Mouse (Mus musculus): ENCODE data around the gene Kat6b.
"Not testable (repeated sequence)": the region's sequence is repeated elsewhere in the genome, so short reads cannot be mapped to it uniquely, and the experiment has no call there.

Gene Kat6b

DNA sequence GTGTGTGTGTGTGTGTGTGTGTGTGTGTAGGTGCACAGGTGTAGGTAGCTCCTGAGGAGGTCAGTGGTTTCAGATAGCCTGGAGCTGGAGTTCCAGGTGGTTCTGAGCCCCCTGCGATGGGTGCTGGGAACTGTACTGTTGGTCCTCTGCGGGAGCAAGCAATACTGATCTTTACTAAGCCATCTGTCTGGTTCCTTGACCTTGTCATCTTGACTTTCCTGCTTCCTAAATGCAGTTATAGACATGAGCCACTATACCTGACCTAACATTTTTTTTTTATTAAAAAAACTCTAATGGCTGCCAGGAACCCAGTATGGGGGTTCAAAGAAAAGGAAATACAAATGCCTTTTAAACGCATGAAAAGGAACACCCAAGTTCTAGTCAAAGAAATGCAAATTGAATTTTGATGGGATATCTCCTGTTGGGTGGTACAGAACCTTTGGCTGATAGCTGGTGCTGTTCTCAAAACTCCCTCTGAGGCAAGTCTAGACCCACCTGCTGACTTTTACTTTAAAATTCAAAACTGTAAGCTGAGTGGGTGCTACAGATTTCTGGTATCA, 4.8 kb downstream of the Kat6b start:
- DNase-seq, result no peak

GRCm38 (mm10) chr14:21487135-21487534, 5.9 kb downstream of the Kat6b start:
- DNase-seq, result not testable (repeated sequence)

DNA sequence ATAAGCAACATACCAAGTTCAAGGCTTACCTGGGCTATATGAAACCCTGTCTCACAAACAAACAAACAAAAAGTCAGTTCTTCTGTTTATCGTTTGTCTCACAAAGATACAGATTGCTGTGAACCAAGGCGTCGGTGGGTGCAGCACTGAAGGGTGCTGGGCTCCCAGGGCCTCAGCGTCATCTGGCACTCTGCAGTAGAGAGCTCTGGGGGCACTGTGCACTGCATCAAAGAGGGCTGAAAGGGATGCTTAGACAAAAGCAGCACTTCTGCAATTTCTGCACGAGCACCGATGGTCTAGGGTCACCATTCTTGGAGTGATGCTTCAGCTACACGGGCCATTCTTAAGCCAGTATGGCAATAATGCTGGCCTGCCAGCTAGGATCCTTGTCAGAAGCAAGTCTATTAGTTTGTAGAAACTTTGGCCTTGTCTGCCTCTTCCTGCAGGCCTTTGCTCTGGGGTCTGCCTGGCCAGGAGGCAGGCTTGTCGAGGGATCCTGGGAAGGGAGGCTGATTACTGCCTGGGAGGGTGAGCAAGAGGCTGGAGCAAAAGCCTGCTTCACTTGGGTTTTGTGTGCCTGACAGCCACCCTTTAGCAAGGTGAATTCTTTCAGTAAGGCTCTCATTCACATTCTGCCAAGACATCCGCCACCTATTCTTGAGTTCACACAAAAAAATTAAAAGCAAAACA, 7.3 kb downstream of the Kat6b start:
- DNase-seq, result not testable (repeated sequence)

DNA sequence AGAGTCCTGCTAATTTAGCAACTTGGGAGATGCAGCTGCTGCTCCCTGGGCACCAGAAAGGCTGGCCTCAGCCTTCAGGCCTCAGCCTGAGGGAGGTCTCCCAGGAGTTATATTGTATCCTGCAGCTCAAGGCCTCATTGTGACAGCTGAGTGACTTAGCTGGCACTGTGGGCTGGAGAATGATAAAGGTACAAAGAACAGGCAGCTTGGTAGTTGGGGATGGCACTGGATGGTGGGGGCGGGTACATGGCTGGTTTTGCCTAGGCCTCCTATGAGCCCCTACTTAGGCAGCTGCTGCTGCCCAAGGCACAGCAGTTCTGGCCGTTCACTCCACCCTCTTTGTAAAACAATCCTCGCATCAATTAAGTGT, 7.9 kb downstream of the Kat6b start:
- DNase-seq, result no peak

- DNase-seq, result no peak
Observed at GRCm38 (mm10) chr14:21490141-21490540, 8.9 kb downstream of the Kat6b start.

- peak; percentile 26 for DNase-seq
Observed at GRCm38 (mm10) chr14:21498361-21498996, 17.2 kb downstream of the Kat6b start.

DNA sequence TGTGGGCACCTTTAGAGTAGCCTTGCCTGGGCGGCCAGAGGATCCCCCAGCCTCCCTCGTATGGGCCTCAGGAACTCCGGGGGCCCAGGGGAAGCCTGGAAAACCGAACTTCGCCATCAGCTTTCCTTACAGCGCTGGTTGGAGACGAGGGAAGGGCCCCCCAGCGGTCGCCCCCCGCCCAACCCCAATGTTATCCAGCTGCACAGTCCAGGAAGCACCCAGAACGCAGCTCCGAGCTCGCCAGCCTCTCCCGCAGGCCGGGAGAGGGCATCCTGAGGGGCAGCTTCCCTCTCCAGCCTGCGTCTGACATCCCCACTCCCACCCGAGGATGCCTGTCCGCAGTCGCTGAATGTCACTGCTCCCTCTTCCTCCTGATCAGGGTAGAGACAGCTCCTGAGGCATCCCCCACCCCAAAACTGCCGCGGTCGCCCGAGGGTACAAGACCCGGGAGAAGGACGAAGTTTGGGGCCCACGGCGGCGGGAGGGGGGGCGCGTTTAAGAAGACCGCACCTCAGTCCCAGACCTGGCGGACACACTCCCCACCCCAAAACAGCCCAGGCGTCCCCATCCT, 17.9 kb downstream of the Kat6b start:
- DNase-seq, result peak; percentile 65

- no peak for DNase-seq
Observed at GRCm38 (mm10) chr14:21499631-21500153, 18.5 kb downstream of the Kat6b start.

GRCm38 (mm10) chr14:21500154-21501047, 19.2 kb downstream of the Kat6b start:
- peak; percentile 100 for DNase-seq

DNA sequence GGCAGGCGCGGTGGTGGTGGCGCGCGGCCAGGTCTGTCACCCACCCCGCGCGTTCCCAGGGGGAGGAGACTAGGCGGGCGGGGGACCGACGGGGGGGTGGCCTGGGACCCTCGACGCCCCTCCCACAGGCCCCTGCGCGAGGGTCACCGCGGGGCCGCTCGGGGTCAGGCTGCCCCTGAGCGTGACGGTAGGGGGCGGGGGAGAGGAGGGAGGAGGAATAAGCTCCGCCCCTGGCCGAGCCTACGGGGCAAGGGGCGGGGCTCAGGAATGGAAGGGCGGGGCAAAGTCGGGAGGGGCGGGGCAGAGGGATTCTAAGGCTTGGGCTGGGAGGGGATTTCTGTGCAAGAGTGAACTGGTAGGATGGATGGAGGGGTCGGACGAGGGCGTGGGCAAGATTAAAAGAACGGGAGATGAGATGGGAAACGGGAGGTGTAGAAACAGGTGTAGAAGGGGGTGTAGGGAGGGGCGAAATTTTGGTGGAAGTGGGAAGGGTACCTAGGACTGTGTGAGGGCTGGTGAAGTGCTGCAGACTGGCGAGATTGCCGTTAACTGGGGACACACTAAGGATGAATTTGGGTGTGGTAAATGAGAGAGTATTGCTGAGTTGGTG, 19.9 kb downstream of the Kat6b start:
- no peak for DNase-seq

DNA sequence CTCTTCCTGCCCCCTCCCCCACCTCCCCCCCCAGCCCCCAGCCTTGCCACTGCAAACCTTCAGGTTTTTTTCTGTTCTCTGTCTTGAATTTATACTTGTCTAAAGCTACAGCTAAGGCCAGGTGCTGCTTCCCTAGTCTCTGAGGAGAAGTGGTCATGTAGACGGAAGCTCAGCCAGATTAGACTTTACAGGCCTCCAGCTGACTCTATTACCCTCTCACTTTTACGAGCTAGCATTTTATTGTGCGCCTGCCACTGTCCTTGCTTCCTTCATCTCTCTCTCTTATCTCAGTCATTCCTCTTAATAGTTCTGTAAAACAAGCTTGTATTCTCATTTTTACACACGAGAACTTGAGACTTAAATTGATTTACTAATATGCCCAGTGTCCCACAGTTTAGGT, 23.8 kb downstream of the Kat6b start:
- no peak for DNase-seq

DNA sequence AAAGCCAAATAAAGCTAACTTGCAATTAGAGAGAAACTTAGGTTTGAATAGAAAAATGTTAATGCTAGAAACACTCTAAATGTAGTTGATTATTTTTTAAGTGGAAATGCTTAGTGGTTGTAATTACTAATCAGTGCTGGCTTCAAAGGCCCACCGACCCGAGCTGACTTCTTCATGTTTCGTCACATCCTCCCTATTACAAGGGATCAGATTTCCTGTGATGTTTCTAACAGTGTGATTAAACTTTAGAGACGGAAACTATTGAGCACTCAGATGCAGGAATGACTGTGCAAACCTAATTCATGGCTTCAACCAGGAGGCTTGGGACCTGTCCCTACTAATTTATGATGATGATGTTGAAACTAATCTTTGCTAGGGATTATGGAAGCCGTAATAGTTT, 25.8 kb downstream of the Kat6b start:
- no peak for DNase-seq

DNA sequence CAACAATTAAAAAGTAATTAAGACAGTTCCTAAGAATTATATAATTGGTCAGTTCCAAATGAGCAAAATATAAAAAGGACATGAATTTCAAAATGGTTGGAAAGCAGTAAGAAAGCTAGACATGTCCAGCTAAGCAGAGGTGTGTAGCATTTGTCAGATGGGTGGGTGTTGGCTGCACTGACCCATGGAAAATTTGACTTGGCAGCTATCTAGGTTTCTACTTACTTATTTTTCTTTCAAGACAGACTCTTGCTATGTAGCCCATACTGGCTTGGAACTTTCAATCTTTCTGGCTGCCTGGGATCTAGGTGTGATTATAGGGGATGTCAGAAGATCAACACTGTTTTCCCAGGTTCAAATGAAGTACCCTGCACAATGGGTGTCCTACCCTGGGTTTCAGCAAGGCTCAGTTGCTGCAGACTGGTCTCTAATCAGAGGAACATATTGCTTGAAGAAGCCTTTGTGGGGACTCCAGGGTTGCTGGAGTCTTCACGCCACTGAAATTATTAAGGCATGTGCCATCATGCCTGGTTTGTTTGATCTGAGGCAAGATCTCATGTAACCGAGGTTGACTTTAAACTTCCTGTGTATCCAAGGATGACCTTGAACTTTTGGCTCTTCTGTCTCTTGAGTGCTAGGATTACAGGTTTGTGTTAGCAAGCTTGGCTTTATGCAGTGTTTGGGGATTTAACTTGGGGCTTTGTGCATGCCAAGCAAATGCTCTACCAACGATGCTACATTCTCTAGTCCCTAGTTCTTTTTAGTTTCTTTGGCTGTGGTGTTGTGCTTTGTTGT, 28.1 kb downstream of the Kat6b start:
- no peak for DNase-seq

DNA sequence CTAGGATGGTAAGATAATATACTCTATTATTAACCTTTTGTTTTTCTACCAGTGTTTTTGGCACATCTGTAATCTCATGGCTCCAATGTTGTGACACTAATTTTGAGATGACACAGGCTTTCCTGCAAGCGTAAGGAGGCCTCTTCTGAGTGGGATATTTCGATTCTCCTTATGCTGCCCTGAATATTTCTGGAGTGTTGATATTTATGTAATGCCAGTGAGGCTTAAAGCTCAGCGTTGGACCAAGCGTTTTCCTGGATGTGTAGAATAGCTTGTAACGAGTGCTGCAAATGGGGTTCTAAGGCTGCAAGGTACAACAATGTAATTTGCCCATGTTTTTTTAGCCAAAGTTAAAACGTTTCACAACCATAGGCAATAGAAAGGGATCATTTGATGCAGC, 30.2 kb downstream of the Kat6b start:
- DNase-seq, result no peak

DNA sequence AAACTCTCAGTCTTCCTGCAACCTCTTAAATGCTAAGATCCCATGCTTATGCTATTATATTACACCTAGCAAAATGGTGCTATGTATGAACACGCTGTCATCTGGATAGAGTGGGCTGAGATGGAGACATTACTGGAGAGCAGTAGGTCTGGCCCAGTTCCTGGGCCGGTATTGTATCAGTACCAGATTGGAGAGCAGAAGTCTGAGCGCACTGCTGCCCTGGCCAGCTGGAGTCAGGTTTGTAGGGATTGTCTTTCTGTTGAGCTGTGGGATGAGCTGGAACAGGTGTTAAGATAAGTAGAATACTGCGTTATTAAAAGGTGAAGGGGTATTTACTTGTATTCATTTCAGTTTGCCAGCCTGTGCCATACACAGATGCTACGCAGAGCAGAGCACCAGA, 34.3 kb downstream of the Kat6b start:
- DNase-seq, result no peak

GRCm38 (mm10) chr14:21519307-21519706, 38.1 kb downstream of the Kat6b start:
- no peak for DNase-seq

DNA sequence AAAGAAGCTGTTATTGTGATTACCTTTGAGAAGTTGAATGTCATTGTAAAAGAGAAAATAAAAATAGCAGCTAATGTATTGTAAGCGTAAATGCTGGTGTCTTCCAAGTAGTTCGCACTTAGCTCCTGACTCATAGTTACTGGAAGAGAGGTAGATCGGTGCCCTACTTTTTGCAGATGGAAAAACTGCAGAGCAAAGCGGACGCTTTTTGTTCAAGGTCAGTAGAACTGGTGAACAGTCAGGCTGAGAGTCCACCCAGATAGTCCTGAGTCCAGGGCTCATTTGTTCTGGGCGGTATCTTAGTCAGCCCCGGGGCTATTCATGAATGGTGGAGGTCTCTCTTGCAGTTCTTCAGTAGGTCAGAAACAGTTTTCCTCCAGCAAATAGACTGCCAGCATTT, 39.3 kb downstream of the Kat6b start:
- no peak for DNase-seq

DNA sequence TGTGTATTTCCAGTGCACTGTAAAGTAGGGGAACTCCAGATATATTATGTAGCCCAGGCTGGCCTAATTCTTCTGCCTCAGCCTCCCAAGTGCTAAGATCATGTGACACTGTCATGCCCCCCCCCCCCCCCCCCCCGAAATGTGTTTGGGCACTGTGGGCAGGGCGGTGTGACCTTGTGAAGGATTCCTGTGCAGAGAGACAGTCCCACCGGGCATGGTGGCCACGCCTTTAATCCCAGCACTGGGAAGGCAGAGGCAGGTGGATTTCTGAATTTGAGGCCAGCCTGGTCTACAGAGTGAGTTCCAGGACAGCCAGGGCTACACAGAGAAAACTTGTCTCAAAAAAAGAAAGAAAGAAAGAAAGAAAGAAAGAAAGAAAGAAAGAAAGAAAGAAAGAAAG, 40.3 kb downstream of the Kat6b start:
- DNase-seq, result not testable (repeated sequence)

- DNase-seq, result no peak
Observed at GRCm38 (mm10) chr14:21522312-21522978, 41.2 kb downstream of the Kat6b start.

GRCm38 (mm10) chr14:21523234-21523633, 42.0 kb downstream of the Kat6b start:
- no peak for DNase-seq

DNA sequence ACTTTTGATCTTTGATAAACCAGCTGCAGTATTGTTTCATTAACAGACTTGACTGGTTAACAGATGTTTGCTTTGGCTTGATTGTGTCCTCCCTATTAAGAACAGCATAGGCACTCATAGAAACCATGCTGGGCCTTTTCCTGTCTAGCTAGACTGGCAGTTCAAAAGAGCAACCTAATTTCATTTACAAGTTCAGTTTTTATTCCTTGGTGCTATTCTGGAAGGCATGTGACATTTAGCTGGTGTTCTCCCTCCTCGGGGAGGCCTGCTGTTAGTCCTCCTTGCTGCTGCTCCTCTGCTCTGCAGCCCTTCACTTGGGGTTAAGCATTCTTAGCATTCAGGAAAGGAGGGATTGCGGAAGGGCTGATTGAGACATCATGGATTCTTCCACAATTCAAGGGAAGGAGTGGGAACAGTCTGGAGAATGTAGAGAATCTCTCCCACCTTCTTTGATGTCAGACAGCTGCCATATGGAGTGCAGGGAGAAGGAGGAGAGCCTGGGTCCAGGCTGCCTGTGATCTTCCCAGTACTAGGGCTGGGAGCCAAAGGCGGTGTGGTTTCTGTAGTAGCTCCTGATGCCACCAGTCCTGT, 42.7 kb downstream of the Kat6b start:
- peak; percentile 81 for DNase-seq

Data from cerebellum, adult 11 months (tissue).